Mouse (Mus musculus) myocyte (in vitro differentiated cells): ENCODE results near the gene Chuk.

Experiments used
- CEBPB ChIP-seq: IDR thresholded peaks from 2 replicates; pipeline ENCODE4 v1.6.1; 2011; ENCODE audit warnings: mild to moderate bottlenecking, moderate library complexity; ENCODE audit not compliant: poor library complexity, insufficient read depth, severe bottlenecking
- E2F4 ChIP-seq: IDR thresholded peaks from one replicate; pipeline ENCODE4 v1.6.1; 2011; ENCODE audit warnings: mild to moderate bottlenecking, control low read depth, moderate library complexity; ENCODE audit not compliant: insufficient read depth
- MAX ChIP-seq: IDR thresholded peaks from one replicate; pipeline ENCODE4 v1.6.1; 2011; ENCODE audit warnings: low read depth, mild to moderate bottlenecking, control low read depth
- MYOD1 ChIP-seq, 3 experiments: IDR thresholded peaks; one replicate each; pipeline ENCODE4 v1.6.1; 2011; ENCODE audit warnings: control low read depth in 2 of 3, low read depth in 2 of 3, mild to moderate bottlenecking in 2 of 3, moderate library complexity in 1 of 3; ENCODE audit not compliant: insufficient read length in 2 of 3, control insufficient read depth in 1 of 3
- POLR2A ChIP-seq: IDR thresholded peaks from one replicate; pipeline ENCODE4 v1.6.1; 2011; ENCODE audit warnings: low read depth, mild to moderate bottlenecking, control low read depth, moderate library complexity; ENCODE audit not compliant: insufficient read length
- POLR2AphosphoS2 ChIP-seq: IDR thresholded peaks from one replicate; pipeline ENCODE4 v1.6.1; 2011; ENCODE audit warnings: low read depth, control low read depth; ENCODE audit not compliant: insufficient read length
- TCF12 ChIP-seq: IDR thresholded peaks from one replicate; pipeline ENCODE4 v1.6.1; 2011; ENCODE audit warnings: mild to moderate bottlenecking, control low read depth; ENCODE audit not compliant: poor library complexity, insufficient read depth, severe bottlenecking
- USF1 ChIP-seq: IDR thresholded peaks from one replicate; pipeline ENCODE4 v1.6.1; 2011; ENCODE audit warnings: low read depth, mild to moderate bottlenecking, control low read depth, moderate library complexity

DNA sequence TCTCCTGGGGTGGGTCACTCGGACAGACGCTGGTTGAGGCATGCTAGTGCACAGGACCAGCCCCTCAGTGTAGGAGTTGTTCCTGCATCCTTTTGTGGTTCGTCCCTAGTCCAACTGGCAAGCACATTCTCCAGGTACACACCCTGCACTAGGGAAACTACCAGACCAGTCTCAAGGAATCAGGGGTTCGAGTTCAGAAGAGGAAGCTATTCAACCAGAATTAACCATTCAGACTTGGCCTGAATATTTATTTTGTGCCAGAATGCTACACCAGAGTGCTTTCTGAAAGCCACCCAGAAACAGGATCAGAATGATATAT, 37.4 kb downstream of the Chuk start:
- TF ChIP-seq TCF12 (no peak), POLR2A (no peak), CEBPB (no peak), POLR2AphosphoS2 (no peak), E2F4 (no peak), MAX (no peak), USF1 (no peak), MYOD1 (IDR thresholded peaks at IDR 0.05; ENCODE audit: control insufficient read depth in 1 of 3, insufficient read length in 2 of 3, low read depth in 2 of 3) (no peak)
